Mouse (Mus musculus): ENCODE measurements around the gene Pramef17.
A peak's percentile ranks its signal among the peaks of the same experiment; 100 is the strongest.
"Not testable (repeated sequence)": the region's sequence is repeated elsewhere in the genome, so short reads cannot be mapped to it uniquely, and the experiment has no call there.

Pramef17 gene

GRCm38 (mm10) chr4:143994269-143994668, at the start of gene Pramef17:
TSS of gene Pramef17 (minus strand) at chr4:143994369.
- DNase-seq, result not testable (repeated sequence)

GRCm38 (mm10) chr4:143988126-143988525, 6.0 kb downstream of the Pramef17 start:
- peak; percentile 35 for DNase-seq

- peak; percentile 7 for DNase-seq
These were observed 6.7 kb downstream of the Pramef17 start for GRCm38 (mm10) chr4:143987475-143987941.

GRCm38 (mm10) chr4:143985733-143986132, 8.4 kb downstream of the Pramef17 start:
- DNase-seq, result peak; percentile 5

GRCm38 (mm10) chr4:143985165-143985564, 9.0 kb downstream of the Pramef17 start:
- DNase-seq, result not testable (repeated sequence)

- DNase-seq, result not testable (repeated sequence)
These were observed 10.7 kb downstream of the Pramef17 start for GRCm38 (mm10) chr4:143983446-143983845.

- not testable (repeated sequence) for DNase-seq
These were observed 27.3 kb downstream of the Pramef17 start, which contains the start of gene Gm13101 for GRCm38 (mm10) chr4:143966850-143967249. TSS of gene Gm13101 (minus strand) at chr4:143966950.

- not testable (repeated sequence) for DNase-seq
These were observed 43.3 kb downstream of the Pramef17 start, which contains the start of gene Pramef25 for GRCm38 (mm10) chr4:143950916-143951315. TSS of gene Pramef25 (minus strand) at chr4:143951016.

Data from thymus, postnatal 4 days (tissue).